Mouse (Mus musculus): Measurements from ENCODE around the gene Sigirr.
A peak's percentile ranks its signal among the peaks of the same experiment; 100 is the strongest.

The Sigirr gene

GRCm38 (mm10) chr7:141060426-141061242, 39.7 kb downstream of the Sigirr start, which contains the start of gene B4galnt4:
TSS of gene B4galnt4 (plus strand) at chr7:141061104.
- peak; percentile 88 for DNase-seq (ENCODE audit: low read depth, low spot score)

- no peak for DNase-seq (ENCODE audit: low read depth, low spot score)
Observed at GRCm38 (mm10) chr7:141059929-141060328, 40.4 kb downstream of the Sigirr start.

DNA sequence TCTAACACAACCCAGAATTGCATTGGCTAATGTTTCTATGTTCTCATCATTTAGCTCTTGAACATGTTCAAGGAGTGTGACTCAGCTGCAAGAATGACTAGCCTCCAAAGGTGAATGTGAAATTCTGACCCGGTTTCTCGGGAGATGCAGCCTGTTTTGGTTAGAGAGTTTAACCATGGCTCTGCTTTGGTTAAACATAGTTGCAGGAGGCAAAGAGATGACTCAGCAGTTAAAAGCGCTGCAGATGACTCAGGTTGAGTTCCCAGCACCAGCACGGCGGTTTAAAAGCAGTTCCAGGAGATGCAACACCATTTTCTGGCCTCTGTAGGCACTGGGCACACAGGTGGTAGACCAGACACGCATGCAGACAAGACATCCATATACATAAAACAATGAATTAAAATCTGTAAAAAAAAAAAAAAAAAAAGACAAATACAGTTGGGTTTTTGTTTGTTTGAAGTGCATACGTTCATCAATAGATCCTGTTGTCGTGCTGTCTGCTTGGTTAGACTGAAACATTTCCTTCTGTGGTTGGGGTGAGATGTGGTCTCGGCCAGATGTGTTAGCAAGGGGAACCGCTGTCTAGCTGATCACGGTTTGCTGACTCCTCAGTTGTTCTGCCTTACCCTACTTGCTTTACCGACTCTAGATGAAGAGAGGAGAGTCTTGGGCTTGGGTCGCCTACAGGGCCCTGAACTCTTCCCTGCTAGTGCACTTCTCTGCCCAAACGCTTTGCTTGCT, 41.6 kb downstream of the Sigirr start:
- DNase-seq (ENCODE audit: low read depth, low spot score) = no peak

GRCm38 (mm10) chr7:141057541-141057940, 42.8 kb downstream of the Sigirr start:
- no peak for DNase-seq (ENCODE audit: low read depth, low spot score)

DNA sequence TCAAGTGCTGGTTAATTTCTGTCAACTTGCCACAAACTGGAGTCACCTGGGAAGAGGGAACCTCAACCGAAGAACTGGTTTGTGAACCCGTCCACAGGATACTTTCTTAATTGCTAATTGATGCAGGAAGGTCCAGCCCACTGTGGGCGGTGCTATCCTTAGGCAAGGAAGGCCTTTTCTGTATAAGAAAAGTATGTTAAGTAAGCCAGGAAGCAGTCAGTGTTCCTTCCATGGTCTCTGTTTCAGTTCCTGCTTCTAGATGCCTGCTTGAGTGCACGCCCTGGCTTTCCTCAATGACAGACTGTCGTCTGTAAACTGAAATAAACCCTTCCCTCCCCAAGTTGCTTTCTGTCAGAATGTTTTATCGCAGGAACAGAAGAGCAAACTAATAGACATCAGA, 43.4 kb downstream of the Sigirr start:
- DNase-seq (ENCODE audit: low read depth, low spot score) = peak; percentile 83

GRCm38 (mm10) chr7:141055785-141056184, 44.6 kb downstream of the Sigirr start:
- peak; percentile 64 for DNase-seq (ENCODE audit: low read depth, low spot score)

- DNase-seq (ENCODE audit: low read depth, low spot score) = no peak
Observed at GRCm38 (mm10) chr7:141052421-141052820, 48.0 kb downstream of the Sigirr start.

- no peak for DNase-seq (ENCODE audit: low read depth, low spot score)
Observed at GRCm38 (mm10) chr7:141052016-141052415, 48.4 kb downstream of the Sigirr start.

GRCm38 (mm10) chr7:141051060-141051685, 49.2 kb downstream of the Sigirr start:
- peak; percentile 98 for DNase-seq (ENCODE audit: low read depth, low spot score)

DNA sequence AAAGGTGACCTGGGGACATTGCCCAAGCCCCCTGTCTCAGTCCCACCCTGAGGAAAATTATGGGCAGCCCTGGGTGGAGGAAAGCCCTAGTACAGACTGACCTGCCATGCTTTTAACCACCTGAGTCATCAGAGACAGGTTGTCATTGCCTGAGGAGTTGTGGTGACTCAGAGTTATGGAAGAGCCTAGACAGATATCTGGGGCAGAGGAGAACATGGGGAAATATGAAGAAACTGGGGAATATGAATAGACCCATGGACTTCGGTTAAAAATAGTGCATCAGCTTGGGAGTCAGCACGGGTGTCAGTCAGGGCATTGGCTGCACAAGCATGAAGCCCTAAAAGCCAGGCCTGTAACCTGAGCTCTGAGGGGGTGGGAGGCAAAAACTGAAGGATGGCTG, 51.0 kb downstream of the Sigirr start:
- no peak for DNase-seq (ENCODE audit: low read depth, low spot score)

- DNase-seq (ENCODE audit: low read depth, low spot score) = peak; percentile 96
Observed at GRCm38 (mm10) chr7:141048226-141049218, 51.9 kb downstream of the Sigirr start.

DNA sequence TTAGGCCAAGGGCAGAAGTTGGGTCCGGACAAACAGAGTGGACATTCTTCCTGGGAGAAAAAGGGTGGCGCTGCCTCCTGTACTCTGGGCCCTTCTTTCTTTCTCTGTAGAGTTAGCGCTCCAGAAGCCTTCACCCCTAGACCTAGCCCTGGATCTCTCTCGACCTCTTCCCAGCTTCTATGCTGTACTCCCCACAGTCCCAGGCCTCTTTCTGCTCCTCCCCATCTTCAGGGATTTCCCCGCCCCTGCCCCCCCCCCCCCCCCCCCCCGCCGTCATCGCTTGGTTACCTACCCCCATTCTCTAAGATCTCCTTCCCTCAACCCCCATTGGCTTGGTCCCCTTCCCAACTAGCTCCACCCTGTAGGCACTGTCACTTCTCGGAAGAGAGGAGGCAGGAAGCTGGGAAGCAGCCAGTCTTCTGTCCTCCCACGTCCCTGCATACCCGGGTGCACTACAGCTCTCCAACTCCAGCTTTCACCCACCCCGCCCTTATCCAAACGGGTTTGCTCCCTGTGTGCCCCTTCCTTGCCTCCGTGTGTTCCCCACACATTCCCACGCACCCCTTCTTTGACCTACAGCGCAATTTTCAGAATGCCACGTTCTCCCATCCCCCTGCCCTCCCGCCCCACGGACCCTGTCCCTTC, 52.7 kb downstream of the Sigirr start:
- DNase-seq (ENCODE audit: low read depth, low spot score) = peak; percentile 98

GRCm38 (mm10) chr7:141046931-141047580, 53.3 kb downstream of the Sigirr start:
- no peak for DNase-seq (ENCODE audit: low read depth, low spot score)

GRCm38 (mm10) chr7:141042539-141042938, 57.8 kb downstream of the Sigirr start:
- DNase-seq (ENCODE audit: low read depth, low spot score) = no peak

DNA sequence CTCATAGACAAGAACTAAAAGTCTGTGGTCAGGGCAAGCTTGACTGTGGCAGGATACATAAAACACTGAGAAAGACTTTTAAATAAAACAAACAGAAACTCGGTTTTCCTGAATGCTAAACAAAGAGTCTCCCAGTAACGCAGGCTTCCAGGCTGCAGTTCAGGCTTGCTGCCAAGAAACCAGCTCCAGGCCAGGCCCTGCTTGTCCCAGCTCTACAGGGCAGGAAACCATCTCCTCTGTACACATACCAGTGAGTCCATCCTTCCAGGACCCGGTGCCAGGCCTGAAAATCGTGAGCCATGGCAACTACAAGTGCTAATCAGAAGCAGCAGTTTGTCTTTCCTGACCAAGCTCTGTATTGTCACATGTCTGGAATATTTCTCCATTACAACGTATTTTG, 58.7 kb downstream of the Sigirr start:
- no peak for DNase-seq (ENCODE audit: low read depth, low spot score)
